Mouse (Mus musculus): ENCODE measurements around the gene Ift122.

- TF ChIP-seq SMC3 (IDR thresholded peaks at IDR 0.05; ENCODE audit: low read depth, low read length) (peak; percentile 70), EP300 (IDR thresholded peaks at IDR 0.05; ENCODE audit: low read length) (no peak), CTCF (conservative IDR thresholded peaks at IDR 0.05 in 1 of 2, IDR thresholded peaks at IDR 0.05 in 1 of 2; ENCODE audit: low read depth in 2 of 2, low read length in 2 of 2) (peak; percentile 28 to 76; a peak in 3 of 4 replicates), CHD2 (IDR thresholded peaks at IDR 0.05; ENCODE audit: low read length) (peak; percentile 36; the same call in 1 of the 2 replicates), USF2 (conservative IDR thresholded peaks at IDR 0.05; ENCODE audit: low read depth, low read length) (no peak), KAT2A (IDR thresholded peaks at IDR 0.05; ENCODE audit: insufficient replicate concordance, low read length) (no peak), NELFE (IDR thresholded peaks at IDR 0.05; ENCODE audit: low read depth, low read length) (no peak), MAX (IDR thresholded peaks at IDR 0.05; ENCODE audit: low read length) (peak; percentile 47; the same call in 1 of the 2 replicates), POLR2A (IDR thresholded peaks at IDR 0.05; ENCODE audit: low read depth, low read length) (no peak)
Observed at GRCm38 (mm10) chr6:115846640-115847411, 6.4 kb upstream of the Ift122 start.
